Mouse (Mus musculus) limb, embryonic 15.5 days (tissue): ENCODE data around the gene Gm5431. TPM values are rescaled to one million over a fixed set of nuclear protein-coding genes. Genes with fewer than 3 reads are reported as not detected.
"Not testable (repeated sequence)": the region's sequence is repeated elsewhere in the genome, so short reads cannot be mapped to it uniquely, and the experiment has no call there.

Experiments
- ATAC-seq: fragments of 200-750 bp; cut with Nextera tagmentation; 2 replicates; pipeline ENCODE4 v1.8.0; 2017; ENCODE audit warnings: low read depth, moderate TSS enrichment; ENCODE audit not compliant: insufficient number of reproducible peaks, low FRiP score, low TSS enrichment
- H3K27ac ChIP-seq: fragments of 300-500 bp; sonication (generic); 2 replicates; pipeline ENCODE4 v1.5.1; 2015; ENCODE audit warnings: moderate library complexity, mild to moderate bottlenecking, inconsistent platforms
- H3K27me3 ChIP-seq: fragments of 300-500 bp; sonication (generic); 2 replicates; pipeline ENCODE4 v1.6.1; 2015; ENCODE audit warnings: inconsistent platforms
- H3K36me3 ChIP-seq: fragments of 300-500 bp; sonication (generic); 2 replicates; pipeline ENCODE4 v1.6.1; 2015; ENCODE audit warnings: inconsistent platforms
- H3K4me1 ChIP-seq: fragments of 300-500 bp; sonication (generic); 2 replicates; pipeline ENCODE4 v1.6.1; 2015; ENCODE audit warnings: inconsistent platforms
- H3K4me2 ChIP-seq: fragments of 300-500 bp; sonication (generic); 2 replicates; pipeline ENCODE4 v1.6.1; 2015; ENCODE audit warnings: mild to moderate bottlenecking, inconsistent platforms
- H3K4me3 ChIP-seq: fragments of 300-500 bp; sonication (generic); 2 replicates; pipeline ENCODE4 v1.5.1; 2015; ENCODE audit warnings: mild to moderate bottlenecking, inconsistent platforms
- H3K9ac ChIP-seq: fragments of 300-500 bp; sonication (generic); 2 replicates; pipeline ENCODE4 v1.6.1; 2015; ENCODE audit warnings: inconsistent platforms
- H3K9me3 ChIP-seq: fragments of 300-500 bp; sonication (generic); 2 replicates; pipeline ENCODE4 v1.6.1; 2016; ENCODE audit warnings: inconsistent platforms
- WGBS: fragments of 180-500 bp; shearing (Covaris S2); methylation state at CpG from one replicate; pipeline ENCODE4 v1.1.7; 2015; 5-methylcytosine and 5-hydroxymethylcytosine counted together
- polyA plus RNA-seq: library from polyadenylated mRNA; unstranded; fragments of >200 nt; fragmentation: Nextera tagmentation; extraction: Ambion mirVana; gene quantifications from 2 replicates; pipeline ENCODE4 v1.2.1, GENCODE M21; 2015

Gene Gm5431
- polyA plus RNA-seq, 1 experiment from 2014 or later: 0.33 TPM

- H3K9ac ChIP-seq, H3K4me2 ChIP-seq, H3K27ac ChIP-seq, H3K4me1 ChIP-seq, H3K9me3 ChIP-seq, H3K4me3 ChIP-seq, ATAC-seq, H3K36me3 ChIP-seq, H3K27me3 ChIP-seq: not testable (repeated sequence)
- 78% methylated on average over 2 of the region's 2 CpGs for WGBS
Measured at GRCm38 (mm10) chr11:48846362-48846761, 55.7 kb downstream of the Gm5431 start.

- Histone ChIP-seq H3K4me2 (no peak overlapping the region), H3K9me3 (no peaks in the 10 kb centered on the region), H3K36me3 (no peaks in the 10 kb centered on the region), H3K4me1 (no peaks in the 10 kb centered on the region), H3K27me3 (no peaks in the 10 kb centered on the region), H3K27ac (no peak overlapping the region), H3K9ac (no peak overlapping the region), H3K4me3 (no peak overlapping the region)
- WGBS: 20% methylated on average over 13 of the region's 13 CpGs
- ATAC-seq: no peak
Measured at GRCm38 (mm10) chr11:48845244-48845815, 56.7 kb downstream of the Gm5431 start.

- no peak for ATAC-seq
Measured at GRCm38 (mm10) chr11:48844309-48844708, 57.7 kb downstream of the Gm5431 start.

GRCm38 (mm10) chr11:48843202-48843601, 58.8 kb downstream of the Gm5431 start:
- no peaks in the 10 kb centered on the region for H3K9me3 ChIP-seq
- peaks cover 5% of the 10 kb centered on the region for H3K4me1 ChIP-seq
- no peak for ATAC-seq
- WGBS: 82% methylated on average over 11 of the region's 11 CpGs
- H3K4me2 ChIP-seq: no peak overlapping the region
- no peak overlapping the region for H3K27ac ChIP-seq
- no peaks in the 10 kb centered on the region for H3K27me3 ChIP-seq
- no peak overlapping the region for H3K9ac ChIP-seq
- no peaks in the 10 kb centered on the region for H3K36me3 ChIP-seq
- no peak overlapping the region for H3K4me3 ChIP-seq

More at GRCm38 (mm10) chr11:48844309-48844708, 57.7 kb downstream of the Gm5431 start:
- Histone ChIP-seq H3K4me1 (no peaks in the 10 kb centered on the region), H3K4me2 (no peak overlapping the region), H3K27me3 (no peaks in the 10 kb centered on the region), H3K36me3 (no peaks in the 10 kb centered on the region), H3K4me3 (no peak overlapping the region), H3K27ac (no peak overlapping the region), H3K9me3 (no peaks in the 10 kb centered on the region), H3K9ac (no peak overlapping the region)
- WGBS: 51% methylated on average over 6 of the region's 6 CpGs

- no peaks in the 10 kb centered on the region for H3K27me3 ChIP-seq
- WGBS: 79% methylated on average over 4 of the region's 4 CpGs
- H3K27ac ChIP-seq: no peak overlapping the region
- H3K36me3 ChIP-seq: no peaks in the 10 kb centered on the region
- H3K9me3 ChIP-seq: no peaks in the 10 kb centered on the region
- H3K4me3 ChIP-seq: no peak overlapping the region
- H3K4me2 ChIP-seq: no peak overlapping the region
- no peak for ATAC-seq
- peaks cover 8% of the 10 kb centered on the region for H3K4me1 ChIP-seq
- H3K9ac ChIP-seq: no peak overlapping the region
Measured at GRCm38 (mm10) chr11:48842378-48842792, 59.6 kb downstream of the Gm5431 start.

- 77% methylated on average over 5 of the region's 5 CpGs for WGBS
- no peak for ATAC-seq
- H3K27me3 ChIP-seq: no peaks in the 10 kb centered on the region
Measured at GRCm38 (mm10) chr11:48841213-48841612, 60.8 kb downstream of the Gm5431 start.

GRCm38 (mm10) chr11:48840805-48841204, 61.2 kb downstream of the Gm5431 start:
- peaks cover 13% of the 10 kb centered on the region for H3K4me1 ChIP-seq
- H3K4me2 ChIP-seq: no peak overlapping the region

More at GRCm38 (mm10) chr11:48841213-48841612, 60.8 kb downstream of the Gm5431 start:
- Histone ChIP-seq H3K9me3 (no peaks in the 10 kb centered on the region), H3K4me2 (no peak overlapping the region), H3K9ac (no peak overlapping the region), H3K36me3 (no peaks in the 10 kb centered on the region), H3K27ac (no peak overlapping the region), H3K4me1 (peaks cover 13% of the 10 kb centered on the region), H3K4me3 (no peak overlapping the region)

GRCm38 (mm10) chr11:48838879-48839680, 62.9 kb downstream of the Gm5431 start:
- Histone ChIP-seq H3K27me3 (no peaks in the 10 kb centered on the region), H3K27ac (no peak overlapping the region), H3K4me1 (peaks cover 13% of the 10 kb centered on the region), H3K36me3 (no peaks in the 10 kb centered on the region), H3K9me3 (no peaks in the 10 kb centered on the region), H3K9ac (no peak overlapping the region), H3K4me2 (peak overlapping the region; percentile 77; the same call in 1 of the 2 replicates), H3K4me3 (peak overlapping the region; percentile 87; the same call in 1 of the 2 replicates)
- ATAC-seq: no peak
- WGBS: 62% methylated on average over 10 of the region's 10 CpGs

More at GRCm38 (mm10) chr11:48840805-48841204, 61.2 kb downstream of the Gm5431 start:
- Histone ChIP-seq H3K9me3 (no peaks in the 10 kb centered on the region), H3K27ac (no peak overlapping the region), H3K9ac (no peak overlapping the region), H3K27me3 (no peaks in the 10 kb centered on the region), H3K4me3 (no peak overlapping the region), H3K36me3 (no peaks in the 10 kb centered on the region)
- no peak for ATAC-seq

GRCm38 (mm10) chr11:48838181-48838797, 63.7 kb downstream of the Gm5431 start:
- H3K9ac ChIP-seq: peak overlapping the region; percentile 66
- no peak for ATAC-seq

More at GRCm38 (mm10) chr11:48838181-48838797, 63.7 kb downstream of the Gm5431 start:
- WGBS: 4% methylated on average over 16 of the region's 16 CpGs
- Histone ChIP-seq H3K4me2 (peak overlapping the region; percentile 77), H3K27me3 (no peaks in the 10 kb centered on the region), H3K27ac (peak overlapping the region; percentile 73), H3K36me3 (no peaks in the 10 kb centered on the region), H3K4me3 (peak overlapping the region; percentile 87), H3K9me3 (no peaks in the 10 kb centered on the region), H3K4me1 (peaks cover 13% of the 10 kb centered on the region)

Other genes with a start within 250 kb of the Gm5431 start
- 646 and 717 TPM in 2 replicates for gene Rack1, start 101.9 kb downstream of the Gm5431 start, polyA plus RNA-seq
- 5.6 and 7.8 TPM in 2 replicates for gene Trim41, start 84.9 kb downstream of the Gm5431 start, polyA plus RNA-seq
- gene Trim7, start 76.1 kb downstream of the Gm5431 start, polyA plus RNA-seq: 2.0 and 2.8 TPM in 2 replicates
- 2.0 and 3.0 TPM in 2 replicates for gene Gm12184, start 75.6 kb downstream of the Gm5431 start, polyA plus RNA-seq
- gene Irgm1, start 30.5 kb downstream of the Gm5431 start, polyA plus RNA-seq: 7.1 and 7.3 TPM in 2 replicates
- gene Psme2b, start 44.0 kb upstream of the Gm5431 start, polyA plus RNA-seq: 3.1 and 3.7 TPM in 2 replicates
- not detected in 2 replicates for gene Olfr56, start 76.7 kb upstream of the Gm5431 start, polyA plus RNA-seq
- 0.64 and 0.66 TPM in 2 replicates for gene 9930111J21Rik1, start 77.2 kb upstream of the Gm5431 start, polyA plus RNA-seq
- not detected in 2 replicates for gene Gm12185, start 90.0 kb upstream of the Gm5431 start, polyA plus RNA-seq
- 0.31 and 0.82 TPM in 2 replicates for gene Tgtp1, start 92.0 kb upstream of the Gm5431 start, polyA plus RNA-seq
- 0.83 and 1.1 TPM in 2 replicates for gene 9930111J21Rik2, start 149.0 kb upstream of the Gm5431 start, polyA plus RNA-seq
- 0.13 TPM in 1 of 2 replicates, not detected in the other for gene Tgtp2, start 162.0 kb upstream of the Gm5431 start, polyA plus RNA-seq
- gene Ifi47, start 174.4 kb upstream of the Gm5431 start, polyA plus RNA-seq: 1.4 and 1.7 TPM in 2 replicates
- not detected in 2 replicates for gene Olfr1396, start 212.7 kb upstream of the Gm5431 start, polyA plus RNA-seq
- not detected in 2 replicates for gene Olfr1395, start 240.1 kb upstream of the Gm5431 start, polyA plus RNA-seq